Mouse (Mus musculus) kidney, embryonic 14.5 days (tissue): ENCODE measurements around the gene Prelp. TPM values are rescaled to one million over a fixed set of nuclear protein-coding genes. Genes with fewer than 3 reads are reported as not detected.
"Not testable (repeated sequence)": the region's sequence is repeated elsewhere in the genome, so short reads cannot be mapped to it uniquely, and the experiment has no call there.

Experiments
- ATAC-seq: fragments of 200-750 bp; cut with Nextera tagmentation; 2 replicates; pipeline ENCODE4 v1.8.0; 2017; ENCODE audit warnings: moderate number of reproducible peaks, mild to moderate bottlenecking, moderate TSS enrichment, moderate library complexity; ENCODE audit not compliant: low FRiP score, low TSS enrichment
- H3K27ac ChIP-seq: fragments of 300-500 bp; sonication (generic); 2 replicates; pipeline ENCODE4 v1.5.1; 2014; ENCODE audit warnings: low read depth, mild to moderate bottlenecking, low read length, moderate library complexity, mixed read lengths
- H3K27me3 ChIP-seq: fragments of 300-500 bp; sonication (generic); 2 replicates; pipeline ENCODE4 v1.6.1; 2014; ENCODE audit warnings: mild to moderate bottlenecking, low read length; ENCODE audit not compliant: control insufficient read depth, insufficient read depth
- H3K36me3 ChIP-seq: fragments of 300-500 bp; sonication (generic); 2 replicates; pipeline ENCODE4 v1.6.1; 2014; ENCODE audit warnings: low read length, mixed read lengths; ENCODE audit not compliant: control insufficient read depth, insufficient read depth
- H3K4me1 ChIP-seq: fragments of 300-500 bp; sonication (generic); 2 replicates; pipeline ENCODE4 v1.6.1; 2014; ENCODE audit warnings: low read length, mixed read lengths; ENCODE audit not compliant: control insufficient read depth, insufficient read depth
- H3K4me2 ChIP-seq: fragments of 300-500 bp; sonication (generic); replicated peaks from 2 replicates; pipeline ENCODE4 v1.6.1; 2014; ENCODE audit warnings: low read depth, mild to moderate bottlenecking, low read length
- H3K4me3 ChIP-seq: fragments of 300-500 bp; sonication (generic); 2 replicates; pipeline ENCODE4 v1.5.1; 2014; ENCODE audit warnings: mild to moderate bottlenecking, low read length
- H3K9ac ChIP-seq: fragments of 300-500 bp; sonication (generic); 2 replicates; pipeline ENCODE4 v1.6.1; 2014; ENCODE audit warnings: low read depth, mild to moderate bottlenecking, low read length, moderate library complexity
- H3K9me3 ChIP-seq: fragments of 300-500 bp; sonication (generic); 2 replicates; pipeline ENCODE4 v1.6.1; 2016; ENCODE audit warnings: low read length; ENCODE audit not compliant: control insufficient read depth
- WGBS: fragments of 180-500 bp; shearing (Covaris S2); extraction: QIAGEN DNeasy Blood & Tissue Kit; methylation state at CpG from one replicate; pipeline ENCODE4 v1.1.7; 2014; 5-methylcytosine and 5-hydroxymethylcytosine counted together
- polyA plus RNA-seq: library from polyadenylated mRNA; unstranded; fragments of >200 nt; fragmentation: Nextera tagmentation; extraction: Ambion mirVana; gene quantifications from 2 replicates; pipeline ENCODE4 v1.2.1, GENCODE M21; 2014

Gene Prelp
- 0.39 and 0.84 TPM in 2 replicates for polyA plus RNA-seq

DNA sequence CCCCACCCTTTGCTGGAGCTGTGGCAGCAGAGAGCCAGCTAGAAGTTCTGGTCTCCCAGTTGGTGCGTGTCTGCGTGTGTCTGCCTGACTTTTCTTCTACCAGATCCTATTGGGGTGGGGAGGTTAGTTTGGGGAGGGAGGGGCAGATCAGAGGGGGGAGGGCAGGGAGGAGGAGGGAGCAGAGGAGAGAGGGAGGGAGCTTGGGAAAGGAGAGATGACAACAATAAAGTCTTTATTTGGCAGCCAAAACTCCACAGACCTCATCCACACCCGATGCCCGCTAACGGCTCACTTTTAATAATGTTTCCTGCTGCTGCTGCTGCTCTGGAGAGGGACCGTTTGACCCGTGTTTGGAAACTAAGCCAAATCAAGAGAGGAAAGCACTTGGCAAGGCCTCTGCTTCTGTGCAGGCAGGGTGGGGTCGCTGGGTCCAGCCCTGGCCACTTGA is at the start of gene Prelp:
Gene Prelp (minus strand): TSS at position 111 of the 448 bp plus-strand sequence.
- H3K9ac ChIP-seq = no peak within 1 kb of the TSS
- 18% methylated on average over 8 of the region's 8 CpGs for WGBS
- no peaks in the 10 kb centered on the region for H3K27me3 ChIP-seq
- H3K4me3 ChIP-seq = no peak within 1 kb of the TSS
- H3K4me2 ChIP-seq = no peak within 1 kb of the TSS
- H3K4me1 ChIP-seq = peaks cover 14% of the 10 kb centered on the region; the same call in 1 of the 2 replicates
- H3K27ac ChIP-seq = no peak within 1 kb of the TSS
- H3K9me3 ChIP-seq = no peaks in the 10 kb centered on the region; the same call in 1 of the 2 replicates
- H3K36me3 ChIP-seq = no peaks in the 10 kb centered on the region
- ATAC-seq = no peak

DNA sequence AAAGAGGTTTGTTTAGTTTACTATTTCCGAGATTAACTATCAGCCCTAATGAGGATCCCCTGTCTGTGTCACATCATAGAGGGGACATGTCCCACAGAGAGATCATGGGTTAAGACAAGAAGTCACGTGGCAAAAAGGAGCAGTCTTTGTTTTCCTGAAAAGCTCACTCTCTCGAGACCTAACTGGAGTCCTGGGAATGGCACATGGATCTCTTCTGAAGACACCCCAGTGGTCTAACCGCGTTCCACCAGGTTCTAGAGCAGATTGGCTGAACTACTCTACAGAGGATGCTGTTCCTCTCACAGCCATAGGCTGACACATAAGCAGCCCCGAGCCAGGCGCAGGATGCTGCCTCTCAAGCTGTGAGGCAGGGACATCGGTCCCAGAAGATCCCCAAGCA is 48.2 kb upstream of the Prelp start:
- Histone ChIP-seq H3K4me3 (no peak overlapping the region), H3K27ac (no peak overlapping the region), H3K4me1 (peaks cover 26% of the 10 kb centered on the region), H3K9me3 (no peaks in the 10 kb centered on the region), H3K36me3 (no peaks in the 10 kb centered on the region), H3K27me3 (no peaks in the 10 kb centered on the region), H3K4me2 (no peak overlapping the region), H3K9ac (no peak overlapping the region)
- no peak for ATAC-seq
- 79% methylated on average over 8 of the region's 8 CpGs for whole genome bisulfite sequencing

DNA sequence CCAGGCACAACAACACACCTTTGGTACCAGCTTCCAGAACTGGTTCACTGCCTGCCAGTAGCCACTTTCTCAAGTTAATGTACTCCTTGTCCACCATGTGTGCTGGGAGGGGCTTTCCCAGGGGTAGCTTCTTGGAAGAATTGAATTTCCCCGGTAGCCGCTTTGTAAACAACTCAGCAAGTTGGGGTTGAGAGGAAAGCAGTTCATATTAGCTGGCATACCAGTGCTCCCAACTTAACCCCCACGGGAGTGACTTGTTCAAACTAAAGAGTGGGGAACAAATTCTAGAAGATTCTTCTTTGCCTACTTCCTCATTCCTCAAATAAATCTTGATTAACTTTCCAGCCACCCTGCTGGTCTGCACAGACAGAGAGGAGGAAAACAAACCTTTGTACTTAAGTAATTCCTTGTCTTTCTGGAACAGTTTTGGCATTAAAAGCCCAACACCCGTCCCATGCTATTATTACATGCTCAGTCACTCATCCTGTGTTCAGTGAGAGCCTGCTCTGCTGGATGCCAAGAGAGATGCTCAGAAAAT is 47.6 kb upstream of the Prelp start:
- ATAC-seq = no peak
- H3K9ac ChIP-seq = no peak overlapping the region
- H3K4me3 ChIP-seq = no peak overlapping the region
- no peak overlapping the region for H3K4me2 ChIP-seq
- peaks cover 26% of the 10 kb centered on the region for H3K4me1 ChIP-seq
- WGBS = 45% methylated on average over 4 of the region's 4 CpGs
- no peak overlapping the region for H3K27ac ChIP-seq
- no peaks in the 10 kb centered on the region for H3K27me3 ChIP-seq
- no peaks in the 10 kb centered on the region for H3K36me3 ChIP-seq
- H3K9me3 ChIP-seq = no peaks in the 10 kb centered on the region

DNA sequence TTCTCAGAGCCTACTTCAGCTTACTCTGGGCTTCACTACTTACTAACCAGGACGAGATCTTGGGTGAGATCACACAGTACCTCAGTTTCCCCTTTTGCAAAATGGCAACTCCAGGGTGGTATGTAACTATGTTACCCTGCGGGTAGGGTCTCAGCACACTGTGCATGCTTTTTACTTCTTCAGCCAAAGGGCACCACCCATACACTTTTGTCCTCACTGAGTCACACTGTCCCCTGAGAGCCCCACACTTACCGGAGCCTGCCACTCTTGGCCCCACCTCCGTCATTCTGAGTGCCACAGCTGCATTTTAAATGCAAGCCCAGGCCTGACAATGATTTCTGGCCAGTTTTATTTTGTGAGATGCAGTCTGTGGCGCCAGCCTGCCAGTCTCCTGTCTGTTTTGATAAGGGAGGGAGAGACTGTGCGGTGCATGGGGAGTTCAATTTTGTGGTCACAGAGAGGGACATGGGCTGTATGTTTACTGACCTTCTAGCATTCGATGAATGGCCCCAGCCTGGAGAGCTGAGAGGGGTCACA is 46.3 kb upstream of the Prelp start:
- H3K9ac ChIP-seq = no peak overlapping the region
- no peak overlapping the region for H3K4me3 ChIP-seq
- no peak overlapping the region for H3K27ac ChIP-seq
- H3K4me2 ChIP-seq = no peak overlapping the region
- no peaks in the 10 kb centered on the region for H3K9me3 ChIP-seq
- H3K27me3 ChIP-seq = no peaks in the 10 kb centered on the region
- peaks cover 26% of the 10 kb centered on the region for H3K4me1 ChIP-seq
- ATAC-seq = no peak
- 53% methylated on average over 7 of the region's 7 CpGs for WGBS
- no peaks in the 10 kb centered on the region for H3K36me3 ChIP-seq

DNA sequence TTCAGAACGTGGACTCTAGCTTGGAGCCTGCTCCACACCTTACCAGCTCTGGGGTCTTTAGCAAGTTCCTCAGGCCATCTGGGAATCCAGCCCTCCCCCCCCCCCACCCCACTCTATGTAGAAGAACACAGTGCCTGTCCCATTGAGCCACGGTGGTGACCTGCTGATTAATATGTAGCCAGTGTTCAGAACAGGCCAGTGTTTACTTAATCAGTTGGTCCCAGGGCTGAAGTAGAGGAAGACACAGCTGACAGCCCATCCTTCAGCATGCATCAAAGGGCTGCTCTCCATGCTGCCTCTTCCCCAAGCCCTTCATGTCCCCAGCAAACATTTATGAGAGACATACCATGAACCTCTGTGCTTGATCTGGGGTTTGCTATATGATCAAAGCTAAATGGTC is 44.8 kb upstream of the Prelp start:
- H3K27ac ChIP-seq = peak overlapping the region; percentile 73; the same call in 1 of the 2 replicates
- H3K36me3 ChIP-seq = no peaks in the 10 kb centered on the region

DNA sequence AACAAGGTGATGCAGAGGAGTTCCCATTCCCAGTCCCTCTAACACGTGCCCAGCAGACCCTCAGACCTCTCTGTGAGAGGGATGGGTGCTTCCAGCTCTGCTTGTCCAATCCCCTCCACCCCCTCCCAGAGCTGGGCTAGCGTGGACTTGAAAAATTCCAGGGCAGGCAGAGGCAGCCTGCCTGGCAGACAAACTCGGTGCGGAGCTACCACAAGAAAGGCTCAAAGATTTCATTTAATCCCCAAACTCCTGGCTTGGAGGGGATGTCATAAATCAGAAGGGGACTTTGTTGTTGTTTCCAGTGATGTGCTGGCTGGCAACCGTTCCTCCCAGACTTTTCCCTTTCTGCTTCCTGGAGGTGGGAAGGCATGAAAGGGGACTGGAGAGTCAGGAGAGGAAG is 44.1 kb upstream of the Prelp start:
- Histone ChIP-seq H3K36me3 (no peaks in the 10 kb centered on the region), H3K27ac (peak overlapping the region; percentile 73), H3K4me3 (no peak overlapping the region), H3K4me1 (peaks cover 35% of the 10 kb centered on the region), H3K27me3 (no peaks in the 10 kb centered on the region), H3K4me2 (no peak overlapping the region), H3K9me3 (no peaks in the 10 kb centered on the region), H3K9ac (no peak overlapping the region)
- 5% methylated on average over 5 of the region's 5 CpGs for WGBS
- ATAC-seq = peak; percentile 18

More for the DNA sequence above, 44.8 kb upstream of the Prelp start:
- ATAC-seq = no peak
- Histone ChIP-seq H3K27me3 (no peaks in the 10 kb centered on the region), H3K4me2 (no peak overlapping the region), H3K9ac (no peak overlapping the region), H3K9me3 (no peaks in the 10 kb centered on the region), H3K4me3 (no peak overlapping the region), H3K4me1 (peaks cover 35% of the 10 kb centered on the region)
- 50% methylated on average over 2 of the region's 2 CpGs for WGBS

DNA sequence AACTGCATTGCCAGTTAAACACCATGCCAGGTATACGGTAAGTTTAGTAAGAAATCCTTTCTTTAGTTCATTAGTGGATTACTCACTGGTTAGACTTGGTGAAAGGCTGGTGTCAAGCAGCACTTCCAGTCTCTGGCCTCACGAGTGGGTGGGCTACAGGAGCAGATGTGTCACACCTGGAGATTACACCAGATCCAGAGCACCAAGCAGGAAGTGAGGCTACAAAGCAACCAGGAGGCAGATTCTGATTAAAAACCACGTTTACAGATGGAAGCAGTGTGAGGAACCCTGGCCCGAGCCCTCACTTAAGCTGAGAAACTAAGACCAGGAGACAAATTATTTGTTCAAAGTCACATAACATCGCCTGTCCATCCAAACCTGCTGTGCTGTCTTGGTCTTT is 43.5 kb upstream of the Prelp start:
- no peaks in the 10 kb centered on the region for H3K27me3 ChIP-seq
- H3K36me3 ChIP-seq = no peaks in the 10 kb centered on the region
- H3K4me1 ChIP-seq = peaks cover 35% of the 10 kb centered on the region
- H3K9ac ChIP-seq = no peak overlapping the region
- no peak overlapping the region for H3K4me2 ChIP-seq
- no peak overlapping the region for H3K27ac ChIP-seq
- H3K4me3 ChIP-seq = no peak overlapping the region
- no peak for ATAC-seq
- 66% methylated on average over 5 of the region's 5 CpGs for WGBS
- H3K9me3 ChIP-seq = no peaks in the 10 kb centered on the region

DNA sequence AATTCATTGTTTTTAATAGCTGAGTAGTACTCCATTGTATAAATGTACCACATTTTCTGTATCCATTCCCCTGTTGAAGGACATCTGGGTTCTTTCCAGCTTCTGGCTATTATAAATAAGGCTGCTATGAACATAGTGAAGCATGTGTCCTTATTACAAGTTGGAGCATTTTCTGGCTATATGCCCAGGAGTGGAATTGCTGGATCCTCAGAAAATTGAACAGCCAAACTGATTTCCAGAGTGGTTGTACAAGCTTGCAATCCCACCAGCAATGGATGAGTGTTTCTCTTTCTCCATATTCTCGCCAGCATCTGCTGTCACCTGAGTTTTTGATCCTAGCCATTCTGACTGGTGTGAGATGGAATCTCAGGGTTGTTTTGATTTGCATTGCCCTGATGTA is 42.4 kb upstream of the Prelp start:
- not testable (repeated sequence) for H3K9ac ChIP-seq, H3K36me3 ChIP-seq, ATAC-seq, H3K27me3 ChIP-seq, H3K4me2 ChIP-seq, H3K4me3 ChIP-seq, H3K9me3 ChIP-seq, H3K27ac ChIP-seq
- peaks cover 33% of the 10 kb centered on the region for H3K4me1 ChIP-seq
- WGBS = 90% methylated on average over 1 of the region's 1 CpGs

DNA sequence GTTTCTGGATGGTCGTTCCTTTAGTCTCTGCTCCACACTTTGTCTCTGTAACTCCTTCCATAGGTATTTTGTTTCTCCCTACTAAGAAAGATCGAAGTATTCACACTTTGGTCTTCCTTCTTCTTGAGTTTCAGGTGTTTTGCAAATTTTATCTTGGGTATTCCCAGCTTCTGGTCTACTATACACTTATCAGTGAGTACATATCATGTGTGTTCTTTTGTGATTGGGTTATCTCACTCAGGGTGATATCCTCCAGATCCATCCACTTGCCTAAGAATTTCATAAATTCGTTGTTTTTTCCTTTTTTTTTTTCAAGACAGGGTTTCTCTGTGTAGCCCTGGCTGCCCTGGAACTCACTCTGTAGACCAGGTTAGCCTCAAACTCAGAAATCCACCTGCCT is 41.9 kb upstream of the Prelp start:
- H3K4me3 ChIP-seq, ATAC-seq, H3K27me3 ChIP-seq, H3K9ac ChIP-seq, H3K27ac ChIP-seq, H3K4me2 ChIP-seq, H3K36me3 ChIP-seq, H3K9me3 ChIP-seq: not testable (repeated sequence)
- WGBS = 90% methylated on average over 3 of the region's 3 CpGs
- peaks cover 30% of the 10 kb centered on the region for H3K4me1 ChIP-seq
